Mouse (Mus musculus): Measurements from ENCODE around the gene Acbd3. TPM values are rescaled to one million over a fixed set of nuclear protein-coding genes. Genes with fewer than 3 reads are reported as not detected.

The Acbd3 gene
- polyA plus RNA-seq, 1 experiment from 2014 or later, result 32.7 TPM

- Histone ChIP-seq H3K4me2 (replicated peaks) (no peak overlapping the region), H3K9ac (no peak overlapping the region), H3K27me3 (peaks cover 5% of the 10 kb centered on the region; the same call in 1 of the 2 replicates), H3K4me3 (no peak overlapping the region), H3K36me3 (peaks cover 29% of the 10 kb centered on the region), H3K27ac (no peak overlapping the region), H3K9me3 (replicated peaks) (no peaks in the 10 kb centered on the region), H3K4me1 (peaks cover 7% of the 10 kb centered on the region)
- WGBS, result 94% methylated on average over 5 of the region's 5 CpGs
- ATAC-seq (ENCODE audit: low FRiP score), result no peak
Observed at GRCm38 (mm10) chr1:180798660-180799059, 72.8 kb downstream of the Acbd3 start.

- no peak overlapping the region for H3K4me2 ChIP-seq (replicated peaks)
- H3K4me3 ChIP-seq, result no peak overlapping the region
- peaks cover 5% of the 10 kb centered on the region; the same call in 1 of the 2 replicates for H3K27me3 ChIP-seq
- ATAC-seq (ENCODE audit: low FRiP score), result no peak
- no peak overlapping the region for H3K9ac ChIP-seq
- no peaks in the 10 kb centered on the region for H3K9me3 ChIP-seq (replicated peaks)
- H3K36me3 ChIP-seq, result peaks cover 35% of the 10 kb centered on the region
- H3K4me1 ChIP-seq, result peaks cover 1% of the 10 kb centered on the region
- WGBS, result 92% methylated on average over 5 of the region's 5 CpGs
- no peak overlapping the region for H3K27ac ChIP-seq
Observed at GRCm38 (mm10) chr1:180799253-180799652, 73.4 kb downstream of the Acbd3 start.

- no peak overlapping the region for H3K27ac ChIP-seq
- no peak overlapping the region for H3K9ac ChIP-seq
- H3K4me3 ChIP-seq, result no peak overlapping the region
- WGBS, result 83% methylated on average over 5 of the region's 5 CpGs
- H3K4me2 ChIP-seq (replicated peaks), result no peak overlapping the region
- H3K9me3 ChIP-seq (replicated peaks), result no peaks in the 10 kb centered on the region
- H3K36me3 ChIP-seq, result peaks cover 42% of the 10 kb centered on the region
- H3K27me3 ChIP-seq, result peaks cover 5% of the 10 kb centered on the region; the same call in 1 of the 2 replicates
- no peak for ATAC-seq (ENCODE audit: low FRiP score)
- no peaks in the 10 kb centered on the region for H3K4me1 ChIP-seq
Observed at GRCm38 (mm10) chr1:180800022-180800421, 74.2 kb downstream of the Acbd3 start.

GRCm38 (mm10) chr1:180800814-180801213, 75.0 kb downstream of the Acbd3 start:
- Histone ChIP-seq H3K36me3 (peaks cover 50% of the 10 kb centered on the region), H3K9me3 (replicated peaks) (no peaks in the 10 kb centered on the region), H3K4me2 (replicated peaks) (no peak overlapping the region), H3K4me3 (no peak overlapping the region), H3K9ac (no peak overlapping the region), H3K27ac (no peak overlapping the region), H3K27me3 (peaks cover 5% of the 10 kb centered on the region; the same call in 1 of the 2 replicates), H3K4me1 (no peaks in the 10 kb centered on the region)
- ATAC-seq (ENCODE audit: low FRiP score), result no peak
- 70% methylated on average over 2 of the region's 2 CpGs for WGBS

GRCm38 (mm10) chr1:180801466-180801994, 75.7 kb downstream of the Acbd3 start:
- Histone ChIP-seq H3K9ac (no peak overlapping the region), H3K4me2 (replicated peaks) (no peak overlapping the region), H3K4me3 (no peak overlapping the region), H3K36me3 (peaks cover 57% of the 10 kb centered on the region), H3K27me3 (peaks cover 5% of the 10 kb centered on the region; the same call in 1 of the 2 replicates), H3K4me1 (no peaks in the 10 kb centered on the region), H3K9me3 (replicated peaks) (no peaks in the 10 kb centered on the region), H3K27ac (no peak overlapping the region)
- 84% methylated on average over 3 of the region's 3 CpGs for WGBS
- ATAC-seq (ENCODE audit: low FRiP score), result no peak

Other genes with a start within 250 kb of the Acbd3 start
- gene Stum, start 242.5 kb upstream of the Acbd3 start, polyA plus RNA-seq (2016; fragmentation: Nextera tagmentation; extraction: Ambion mirVana), result 1.3 and 1.7 TPM in 2 replicates
- 174 and 178 TPM in 2 replicates for gene Parp1, start 157.1 kb upstream of the Acbd3 start, polyA plus RNA-seq (2016; fragmentation: Nextera tagmentation; extraction: Ambion mirVana)
- 20.1 and 24.8 TPM in 2 replicates for gene Lin9, start 84.9 kb upstream of the Acbd3 start, polyA plus RNA-seq (2016; fragmentation: Nextera tagmentation; extraction: Ambion mirVana)
- gene Mixl1, start 29.0 kb upstream of the Acbd3 start, polyA plus RNA-seq (2016; fragmentation: Nextera tagmentation; extraction: Ambion mirVana), result 0.09 and 0.18 TPM in 2 replicates
- gene H3f3a, start 87.9 kb downstream of the Acbd3 start, polyA plus RNA-seq (2016; fragmentation: Nextera tagmentation; extraction: Ambion mirVana), result 3,274 and 3,635 TPM in 2 replicates
- gene Sde2, start 125.1 kb downstream of the Acbd3 start, polyA plus RNA-seq (2016; fragmentation: Nextera tagmentation; extraction: Ambion mirVana), result 35.6 and 39.7 TPM in 2 replicates
- gene Lefty2, start 167.1 kb downstream of the Acbd3 start, polyA plus RNA-seq (2016; fragmentation: Nextera tagmentation; extraction: Ambion mirVana), result 0.08 TPM in 1 of 2 replicates, not detected in the other
- gene Pycr2, start 178.2 kb downstream of the Acbd3 start, polyA plus RNA-seq (2016; fragmentation: Nextera tagmentation; extraction: Ambion mirVana), result 80.3 and 91.6 TPM in 2 replicates
- gene Lefty1, start 209.0 kb downstream of the Acbd3 start, polyA plus RNA-seq (2016; fragmentation: Nextera tagmentation; extraction: Ambion mirVana), result 0.46 and 1.7 TPM in 2 replicates
- 6.9 and 7.2 TPM in 2 replicates for gene Tmem63a, start 216.3 kb downstream of the Acbd3 start, polyA plus RNA-seq (2016; fragmentation: Nextera tagmentation; extraction: Ambion mirVana)